Mouse (Mus musculus): ENCODE measurements at regions not wholly inside any gene's neighbourhood (a gene's known extent, or its start where the extent isn't known, plus 50 kb on each side); places are given as distances from the start of the nearest gene placed in this dataset.

DNA sequence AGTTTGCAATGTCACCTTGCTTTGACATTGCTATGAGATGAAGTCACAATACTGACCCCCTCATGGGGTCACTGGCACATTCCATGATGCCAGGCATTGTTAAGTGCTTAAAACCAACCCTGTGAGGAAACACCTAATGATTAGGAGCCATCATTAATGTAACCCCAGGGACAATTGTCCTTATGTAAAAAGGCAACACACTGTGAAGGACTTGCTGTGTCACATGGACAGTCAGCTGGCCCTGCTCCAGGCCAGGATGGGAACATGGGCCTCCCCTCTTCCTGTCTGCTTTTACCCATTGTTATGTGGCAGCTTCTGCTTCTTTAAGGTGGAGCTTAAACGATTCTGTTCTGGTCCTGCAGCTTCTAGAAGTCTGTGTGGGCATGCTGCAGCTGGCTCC, 105.7 kb upstream of the Rapgef5 start:
- TF ChIP-seq CTCF (IDR thresholded peaks at IDR 0.05; ENCODE audit: low read depth, low read length) (no peak), POLR2A (IDR thresholded peaks at IDR 0.05; ENCODE audit: extremely low read depth, insufficient read depth, low read length) (no peak)
